Mouse (Mus musculus) WW6 (cell line): ENCODE results near the gene Cyp4f39.
"Not testable (repeated sequence)": the region's sequence is repeated elsewhere in the genome, so short reads cannot be mapped to it uniquely, and the experiment has no call there.

ENCODE experiments used
- DNase-seq: peaks from one replicate; pipeline ENCODE4 v3.0.0-alpha.2; 2013; ENCODE audit warnings: low read depth, low spot score

Cyp4f39 gene

GRCm38 (mm10) chr17:32472176-32472575 lies 19.7 kb downstream of the Cyp4f39 start:
- no peak for DNase-seq

- DNase-seq: no peak
These were observed 22.5 kb downstream of the Cyp4f39 start for GRCm38 (mm10) chr17:32474954-32475560.

DNA sequence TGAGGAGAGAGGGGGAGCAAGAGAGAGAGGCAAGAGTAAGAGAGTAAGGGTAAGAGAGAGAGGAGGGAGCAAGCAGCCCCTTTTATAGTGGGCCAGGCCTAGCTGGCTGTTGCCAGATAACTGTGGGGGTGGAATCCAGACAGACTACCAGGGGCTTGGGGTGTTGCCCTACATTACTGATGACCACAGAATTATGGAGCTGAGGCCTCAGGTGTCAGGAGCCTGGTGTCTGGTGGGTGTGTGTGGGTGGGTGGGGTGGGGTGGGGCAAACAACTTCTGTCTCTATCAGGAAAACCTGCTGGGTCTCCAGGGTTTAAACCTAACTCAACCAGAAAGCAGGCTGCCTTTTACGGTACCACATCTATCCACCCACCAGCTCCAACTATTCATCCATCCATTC lies 24.7 kb downstream of the Cyp4f39 start:
- DNase-seq: no peak

DNA sequence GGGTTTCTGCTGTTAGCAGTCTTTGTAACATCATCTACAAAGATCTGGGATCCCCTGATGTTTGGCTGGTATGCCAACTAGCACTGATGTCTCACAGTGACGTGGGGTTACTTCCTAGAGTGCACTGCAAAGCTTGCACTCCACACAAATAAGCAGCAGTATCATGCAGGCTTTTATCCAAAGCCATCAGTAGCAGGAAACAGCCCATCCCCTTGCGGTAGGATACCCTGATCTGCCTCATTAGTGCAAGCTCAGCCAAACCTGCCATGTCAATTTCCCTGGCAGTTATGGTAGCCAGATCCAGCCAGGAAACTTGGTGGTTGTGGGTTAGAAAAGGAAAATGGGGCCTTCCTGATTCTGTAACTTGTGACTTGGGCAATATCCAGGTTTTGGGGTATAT lies 26.2 kb downstream of the Cyp4f39 start:
- no peak for DNase-seq

GRCm38 (mm10) chr17:32479554-32480506 lies 27.3 kb downstream of the Cyp4f39 start:
- DNase-seq: no peak

- no peak for DNase-seq
These were observed 29.2 kb downstream of the Cyp4f39 start for GRCm38 (mm10) chr17:32481766-32482165.

DNA sequence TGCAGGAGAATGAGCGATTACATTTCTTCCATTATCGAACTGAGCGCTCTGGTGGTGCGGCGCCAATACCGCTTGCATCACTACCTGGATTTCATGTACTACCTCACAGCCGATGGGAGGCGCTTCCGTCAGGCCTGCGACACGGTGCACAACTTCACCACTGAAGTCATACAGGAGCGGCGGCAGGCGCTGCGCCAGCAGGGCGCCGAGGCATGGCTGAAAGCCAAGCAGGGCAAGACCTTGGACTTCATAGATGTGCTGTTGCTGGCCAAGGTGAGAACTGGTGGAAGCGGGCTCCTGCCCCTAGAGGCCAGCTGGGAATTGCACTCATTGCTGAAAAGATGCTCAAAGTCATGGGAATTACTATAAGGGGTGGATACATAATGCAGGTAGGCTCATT lies 30.7 kb downstream of the Cyp4f39 start:
- peak; percentile 66 for DNase-seq

DNA sequence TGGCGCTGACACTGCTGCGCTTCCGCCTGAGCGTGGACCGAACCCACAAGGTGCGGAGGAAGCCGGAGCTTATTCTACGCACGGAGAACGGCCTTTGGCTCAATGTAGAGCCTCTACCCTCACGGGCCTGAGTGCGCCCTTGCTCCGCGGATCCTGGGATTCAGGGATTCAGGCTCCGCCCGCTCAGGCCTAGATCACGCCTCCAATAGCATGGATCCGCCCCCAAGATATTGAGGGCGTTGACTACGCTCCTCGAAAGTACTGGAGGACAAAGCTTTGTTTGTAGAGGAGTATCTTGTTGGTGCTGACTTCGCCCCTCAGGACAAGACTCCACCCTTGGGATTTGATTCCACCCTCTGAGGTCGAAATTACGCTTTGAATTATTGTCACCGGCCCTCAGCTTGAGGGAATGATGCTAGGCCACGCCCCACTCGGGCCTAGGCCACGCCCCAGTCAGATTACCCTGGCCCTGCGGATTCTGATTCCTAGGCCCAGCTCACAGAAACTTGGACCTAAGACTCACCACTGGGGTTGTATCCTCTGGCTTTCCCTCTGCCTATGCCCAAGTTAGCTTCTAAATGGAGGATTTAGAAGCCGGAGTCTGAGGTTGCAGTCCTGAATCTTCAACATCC lies 39.9 kb downstream of the Cyp4f39 start:
- DNase-seq: no peak

DNA sequence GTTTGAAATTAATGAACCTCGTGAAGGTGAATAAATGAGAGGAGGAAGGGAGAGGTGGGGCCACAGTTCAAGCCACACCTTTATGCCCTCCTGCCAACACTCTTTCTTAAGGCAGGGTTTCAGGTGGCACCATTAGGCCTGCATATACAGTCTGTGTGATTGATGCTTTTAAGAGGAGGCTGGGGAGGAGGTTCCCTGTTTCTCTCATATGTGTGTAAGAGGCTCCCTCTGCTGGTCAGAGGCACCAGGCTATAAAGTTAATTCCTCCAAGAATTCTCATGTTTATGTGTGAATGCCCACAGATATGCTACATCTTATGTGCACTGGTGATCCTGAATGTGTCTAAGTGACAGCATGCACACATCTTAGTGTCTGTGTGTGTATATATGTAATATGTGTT lies 42.1 kb downstream of the Cyp4f39 start:
- DNase-seq: no peak

DNA sequence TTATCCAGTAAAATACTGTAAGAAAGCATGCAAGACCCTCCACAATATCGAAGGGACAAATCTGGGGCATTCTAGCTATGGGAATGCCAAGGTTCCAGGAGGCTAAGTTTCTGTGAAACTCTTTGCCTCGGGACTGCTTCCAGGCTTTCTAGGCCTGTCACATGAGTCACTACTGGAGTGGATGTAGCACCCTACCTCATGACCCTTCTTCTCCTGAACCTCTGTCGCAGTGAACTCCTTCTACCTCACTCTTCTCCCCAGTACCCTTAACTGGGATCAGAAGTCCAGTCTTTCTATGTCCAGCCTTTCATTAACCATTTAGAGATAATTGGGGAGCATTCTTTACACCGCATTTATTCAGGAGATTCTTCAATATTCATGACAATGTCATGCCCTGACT lies 48.0 kb downstream of the Cyp4f39 start:
- DNase-seq: not testable (repeated sequence)

- no peak for DNase-seq
These were observed 48.5 kb downstream of the Cyp4f39 start for GRCm38 (mm10) chr17:32501051-32501450.

- DNase-seq: no peak
These were observed 50.6 kb downstream of the Cyp4f39 start for GRCm38 (mm10) chr17:32503111-32503510.

- DNase-seq: no peak
These were observed 53.6 kb downstream of the Cyp4f39 start, which contains the start of gene Cyp4f17 for GRCm38 (mm10) chr17:32505851-32506728. Gene Cyp4f17, plus strand, starts transcription at chr17:32506050.

DNA sequence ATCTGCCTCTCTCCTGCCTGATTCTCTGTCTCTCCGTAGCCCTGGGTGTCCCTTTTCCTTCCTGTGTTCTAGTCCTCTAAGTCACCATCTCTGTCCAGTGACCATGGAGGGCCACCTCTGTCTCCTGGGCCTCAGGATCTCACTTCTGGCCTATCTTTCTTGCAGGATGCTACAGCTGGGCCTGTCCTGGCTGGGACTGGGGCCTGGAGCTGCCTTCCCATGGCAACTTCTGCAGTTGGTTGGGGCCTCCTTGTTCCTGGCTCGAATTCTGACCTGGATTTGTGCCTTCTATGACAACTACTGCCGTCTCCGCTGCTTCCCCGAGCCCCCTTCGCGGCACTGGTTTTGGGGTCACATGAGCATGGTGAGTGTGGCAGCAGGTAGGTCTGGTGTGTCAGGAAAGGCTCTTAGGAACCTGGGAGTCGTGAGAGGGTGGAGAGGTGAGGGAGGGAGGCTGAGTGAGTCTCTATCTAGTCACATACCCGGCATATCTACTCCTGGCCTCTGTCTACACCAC lies 54.3 kb downstream of the Cyp4f39 start:
- no peak for DNase-seq

DNA sequence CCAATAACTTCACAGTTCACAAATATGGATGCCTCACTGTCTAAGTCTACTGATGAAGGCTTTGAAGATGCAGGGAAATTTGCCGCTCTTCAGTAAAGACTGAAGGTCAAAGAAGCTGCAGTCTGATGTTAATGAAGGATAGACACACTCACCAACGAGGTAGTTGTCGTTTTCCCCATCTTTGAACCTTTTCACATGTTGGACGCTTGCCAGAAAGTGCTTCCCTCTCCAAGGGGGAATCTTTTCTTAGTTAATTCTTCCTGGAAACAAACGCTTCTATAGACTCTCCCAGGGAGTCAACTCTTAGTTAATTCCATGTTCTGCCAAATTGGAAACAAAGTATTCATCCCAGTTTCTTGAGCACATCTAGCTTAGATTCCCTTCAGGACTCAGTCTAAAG lies 63.6 kb downstream of the Cyp4f39 start:
- no peak for DNase-seq

GRCm38 (mm10) chr17:32521981-32522380 lies 69.5 kb downstream of the Cyp4f39 start:
- DNase-seq: no peak

- no peak for DNase-seq
These were observed 69.9 kb downstream of the Cyp4f39 start for GRCm38 (mm10) chr17:32522386-32522785.

DNA sequence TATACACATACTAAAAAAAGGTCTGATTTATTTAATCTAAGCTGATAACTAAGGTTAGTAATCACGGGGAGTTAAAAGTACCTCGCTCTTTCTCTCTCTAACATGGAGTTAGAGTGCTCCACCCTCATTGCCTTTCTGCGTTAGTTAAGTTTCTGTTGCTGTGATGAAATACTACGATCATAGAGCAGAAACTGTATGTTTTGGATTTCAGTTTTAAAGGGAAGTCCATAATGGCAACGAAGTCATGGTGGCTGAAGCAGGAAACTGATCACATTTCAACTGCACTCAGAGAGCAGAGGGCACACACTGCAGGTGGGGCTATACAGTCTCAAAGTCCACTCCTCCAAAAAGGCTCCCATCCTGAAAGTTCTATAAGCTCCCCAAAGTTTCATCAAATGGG lies 70.3 kb downstream of the Cyp4f39 start:
- no peak for DNase-seq

DNA sequence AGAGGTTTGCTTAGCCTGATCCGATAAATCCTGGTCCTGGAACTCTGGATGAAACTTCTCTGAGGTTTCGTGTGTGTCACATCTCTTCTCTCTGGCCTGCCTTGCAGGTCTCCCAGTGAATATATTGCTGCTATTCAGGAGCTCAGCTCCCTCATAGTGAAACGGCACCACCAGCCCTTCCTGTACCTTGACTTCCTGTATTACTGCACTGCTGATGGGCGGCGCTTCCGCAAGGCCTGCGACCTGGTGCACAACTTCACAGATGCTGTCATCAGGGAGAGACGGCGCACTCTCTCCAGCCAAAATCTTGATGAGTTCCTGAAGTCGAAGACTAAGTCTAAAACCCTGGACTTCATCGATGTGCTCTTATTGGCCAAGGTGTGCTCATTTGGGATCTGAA lies 71.4 kb downstream of the Cyp4f39 start:
- DNase-seq: no peak

GRCm38 (mm10) chr17:32526341-32526740 lies 73.8 kb downstream of the Cyp4f39 start:
- not testable (repeated sequence) for DNase-seq

- DNase-seq: no peak
These were observed 75.2 kb downstream of the Cyp4f39 start for GRCm38 (mm10) chr17:32527748-32528147.
